Mouse (Mus musculus) C2C12 (cell line): ENCODE results near the gene Stpg2.

ENCODE experiments used
- CEBPB ChIP-seq: IDR thresholded peaks from one replicate; pipeline ENCODE4 v1.6.1; 2011; ENCODE audit warnings: low read depth, mild to moderate bottlenecking, control low read depth, moderate library complexity
- CTCF ChIP-seq: IDR thresholded peaks from one replicate; pipeline ENCODE4 v1.5.1; 2011; ENCODE audit not compliant: control insufficient read depth, insufficient read depth, insufficient read length
- MYOD1 ChIP-seq: IDR thresholded peaks from one replicate; pipeline ENCODE4 v1.6.1; 2011; ENCODE audit warnings: low read depth; ENCODE audit not compliant: control insufficient read depth, insufficient read length
- MYOG ChIP-seq: IDR thresholded peaks from one replicate; pipeline ENCODE4 v1.6.1; 2011; ENCODE audit not compliant: control insufficient read depth, insufficient read length; ENCODE audit errors: extremely low read depth

GRCm38 (mm10) chr3:139739388-139739787, 533.9 kb downstream of the Stpg2 start:
- TF ChIP-seq MYOD1 (no peak), CTCF (no peak), CEBPB (no peak), MYOG (no peak)
